Mouse (Mus musculus): ENCODE measurements around the gene Crabp1.

DNA sequence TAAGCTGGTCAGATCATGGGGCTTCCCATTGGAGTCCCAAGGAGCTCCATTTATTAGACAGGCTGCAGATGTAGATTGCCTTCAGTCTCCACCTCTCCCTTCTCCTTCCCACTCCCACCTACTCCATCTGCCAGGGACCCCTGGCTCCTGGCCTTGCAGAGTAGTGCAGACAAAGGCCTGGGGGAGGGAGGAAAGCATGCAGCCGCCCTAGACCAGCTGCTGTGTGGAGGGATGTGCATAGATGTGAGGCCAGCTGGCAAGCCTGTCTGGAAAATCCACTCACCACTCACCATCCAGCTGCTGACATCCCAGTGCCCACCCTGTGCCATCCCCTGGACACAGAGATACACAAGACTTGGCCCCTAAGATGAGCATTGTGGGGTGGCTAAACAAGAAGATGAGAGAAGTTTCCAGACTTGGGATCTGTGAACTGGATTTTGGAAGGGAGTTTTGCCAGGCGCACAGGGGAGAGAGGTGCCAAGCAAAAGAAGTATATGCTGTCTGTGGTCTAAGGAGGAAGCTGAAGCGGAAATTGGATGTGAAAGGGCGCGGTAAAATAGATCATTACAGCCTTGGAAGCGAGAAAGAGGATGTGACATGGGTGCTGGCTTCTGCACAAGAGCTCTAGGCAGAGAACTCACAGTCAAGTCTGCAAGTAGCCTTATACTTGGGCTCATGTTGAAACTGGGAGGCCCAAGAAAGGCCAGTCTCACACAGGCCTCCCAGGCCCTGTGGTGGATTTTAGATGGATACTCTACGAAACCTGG, 14.2 kb upstream of the Crabp1 start:
- no peak for TF ChIP-seq CTCF (IDR thresholded peaks at IDR 0.05; ENCODE audit: insufficient read depth, low read length)
- no peak for TF ChIP-seq POLR2A (IDR thresholded peaks at IDR 0.05; ENCODE audit: borderline replicate concordance, extremely low read depth, low read depth, low read length)

Data from lung, adult 2 months (tissue).